Mouse (Mus musculus) kidney, embryonic 15.5 days (tissue): ENCODE measurements around the gene Csk. TPM values are rescaled to one million over a fixed set of nuclear protein-coding genes. Genes with fewer than 3 reads are reported as not detected.
A peak's percentile ranks its signal among the peaks of the same experiment; 100 is the strongest.

Experiments
- ATAC-seq: fragments of 200-750 bp; cut with Nextera tagmentation; replicated peaks from 2 replicates; pipeline ENCODE4 v1.8.0; 2017; ENCODE audit warnings: moderate TSS enrichment; ENCODE audit not compliant: low FRiP score
- H3K27ac ChIP-seq: fragments of 300-500 bp; sonication (generic); 2 replicates; pipeline ENCODE4 v1.5.1; 2015; ENCODE audit warnings: mild to moderate bottlenecking, inconsistent platforms
- H3K27me3 ChIP-seq: fragments of 300-500 bp; sonication (generic); 2 replicates; pipeline ENCODE4 v1.6.1; 2015; ENCODE audit warnings: inconsistent platforms
- H3K36me3 ChIP-seq: fragments of 300-500 bp; sonication (generic); 2 replicates; pipeline ENCODE4 v1.6.1; 2015; ENCODE audit warnings: inconsistent platforms
- H3K4me1 ChIP-seq: fragments of 300-500 bp; sonication (generic); 2 replicates; pipeline ENCODE4 v1.6.1; 2015; ENCODE audit warnings: inconsistent platforms
- H3K4me2 ChIP-seq: fragments of 300-500 bp; sonication (generic); 2 replicates; pipeline ENCODE4 v1.6.1; 2015; ENCODE audit warnings: moderate library complexity, mild to moderate bottlenecking, inconsistent platforms
- H3K4me3 ChIP-seq: fragments of 300-500 bp; sonication (generic); replicated peaks from 2 replicates; pipeline ENCODE4 v1.5.1; 2015; ENCODE audit warnings: mild to moderate bottlenecking, inconsistent platforms
- H3K9ac ChIP-seq: fragments of 300-500 bp; sonication (generic); 2 replicates; pipeline ENCODE4 v1.6.1; 2015; ENCODE audit warnings: mild to moderate bottlenecking, inconsistent platforms
- H3K9me3 ChIP-seq: fragments of 300-500 bp; sonication (generic); replicated peaks from 2 replicates; pipeline ENCODE4 v1.6.1; 2016; ENCODE audit warnings: inconsistent platforms
- WGBS: fragments of 180-500 bp; shearing (Covaris S2); methylation state at CpG from one replicate; pipeline ENCODE4 v1.1.7; 2015; ENCODE audit warnings: mixed read lengths; 5-methylcytosine and 5-hydroxymethylcytosine counted together
- polyA plus RNA-seq: library from polyadenylated mRNA; unstranded; fragments of >200 nt; fragmentation: Nextera tagmentation; extraction: Ambion mirVana; gene quantifications from 2 replicates; pipeline ENCODE4 v1.2.1, GENCODE M21; 2015

Csk gene
- polyA plus RNA-seq, 1 experiment from 2014 or later, result 27.2 TPM

DNA sequence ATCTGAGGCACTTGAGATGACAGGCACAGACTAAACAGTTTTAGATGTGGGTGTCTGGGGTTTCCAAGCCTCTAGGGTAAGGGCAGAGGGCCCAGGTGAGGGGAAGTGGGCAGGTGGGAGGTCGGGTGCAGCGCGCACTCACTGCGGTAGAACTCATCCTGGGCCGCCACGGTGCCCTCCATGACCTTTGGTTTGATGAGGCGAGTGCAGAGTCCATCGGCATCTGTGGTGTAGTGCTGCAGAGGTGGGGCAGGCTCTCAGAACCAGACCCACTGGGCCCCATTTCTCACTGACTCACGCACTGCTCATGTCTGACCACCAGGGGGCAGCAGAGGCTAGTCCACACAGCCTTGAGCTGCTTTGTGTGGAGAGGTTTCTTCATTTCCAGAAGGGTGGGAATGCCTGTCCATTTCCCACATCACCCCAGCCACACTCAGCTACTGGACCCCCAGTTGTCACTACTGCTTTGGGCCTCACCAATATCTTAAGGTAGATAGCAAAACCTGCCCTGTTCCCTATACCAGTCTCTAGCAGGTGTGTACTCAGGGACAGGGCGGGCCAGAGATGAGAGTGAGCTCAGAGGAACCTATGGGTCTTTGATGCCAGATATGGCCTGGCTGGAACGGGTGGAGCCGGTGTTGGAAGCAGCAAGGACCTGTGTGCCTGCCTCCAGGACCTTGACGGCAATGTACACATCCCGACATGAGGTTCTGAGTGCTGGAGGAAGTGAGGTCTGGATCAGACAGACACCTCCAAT, 24.1 kb downstream of the Csk start:
- Histone ChIP-seq H3K4me3 (no peak overlapping the region), H3K27me3 (no peaks in the 10 kb centered on the region), H3K9me3 (no peaks in the 10 kb centered on the region), H3K4me1 (0 out of 2 replicates have a peak, but pooled peaks cover 3% of the 10 kb centered on the region), H3K36me3 (peaks cover 73% of the 10 kb centered on the region), H3K27ac (no peak overlapping the region), H3K9ac (no peak overlapping the region), H3K4me2 (no peak overlapping the region)
- 65% methylated on average over 14 of the region's 14 CpGs for WGBS
- ATAC-seq, result peak; percentile 61

DNA sequence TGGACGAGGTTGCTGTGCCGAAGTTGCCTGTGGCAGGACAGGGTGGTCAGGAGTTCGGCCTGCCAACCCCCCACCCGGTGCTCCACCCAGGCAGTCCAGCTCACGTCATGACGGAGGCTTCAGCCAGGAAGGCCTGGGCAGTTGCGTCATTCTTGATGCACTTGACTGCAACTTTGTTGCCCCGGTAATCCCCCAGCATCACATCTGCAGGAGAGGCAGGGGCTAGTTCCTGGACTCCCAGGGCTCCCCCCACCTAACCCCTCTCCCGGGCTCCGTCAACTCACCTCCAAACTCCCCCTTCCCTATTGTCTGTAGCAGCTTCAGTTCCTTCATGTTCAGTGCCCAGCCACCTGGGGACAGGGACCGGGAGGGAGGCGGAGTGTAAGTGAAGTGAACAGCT, 24.7 kb downstream of the Csk start:
- Histone ChIP-seq H3K9me3 (no peaks in the 10 kb centered on the region), H3K27me3 (no peaks in the 10 kb centered on the region), H3K27ac (no peak overlapping the region), H3K4me1 (0 out of 2 replicates have a peak, but pooled peaks cover 3% of the 10 kb centered on the region), H3K9ac (no peak overlapping the region), H3K4me3 (no peak overlapping the region), H3K36me3 (peaks cover 77% of the 10 kb centered on the region), H3K4me2 (no peak overlapping the region)
- no peak for ATAC-seq
- 91% methylated on average over 12 of the region's 12 CpGs for WGBS

DNA sequence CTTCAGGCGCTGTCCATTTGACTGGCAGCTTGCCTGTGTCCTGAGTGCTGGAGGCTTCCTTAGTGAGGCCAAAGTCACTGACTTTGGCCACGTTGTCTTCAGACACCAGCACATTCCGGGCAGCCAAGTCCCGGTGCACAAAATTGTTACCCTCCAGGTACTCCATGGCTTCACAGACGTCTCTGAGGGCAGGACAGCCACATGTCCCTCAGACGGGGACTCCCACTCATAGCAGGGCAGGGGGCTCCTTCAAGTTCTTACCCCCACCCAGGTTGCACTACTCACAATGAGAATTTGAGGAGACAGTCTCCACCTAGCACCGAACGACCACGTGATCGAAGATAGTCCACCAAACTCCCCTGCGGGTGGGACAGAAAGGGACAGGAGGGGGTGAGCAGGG, 25.5 kb downstream of the Csk start:
- no peaks in the 10 kb centered on the region for H3K4me1 ChIP-seq
- H3K4me3 ChIP-seq, result no peak overlapping the region
- peaks cover 77% of the 10 kb centered on the region for H3K36me3 ChIP-seq
- 91% methylated on average over 11 of the region's 11 CpGs for WGBS
- no peak overlapping the region for H3K4me2 ChIP-seq
- H3K27ac ChIP-seq, result no peak overlapping the region
- ATAC-seq, result no peak
- no peak overlapping the region for H3K9ac ChIP-seq
- H3K9me3 ChIP-seq, result no peaks in the 10 kb centered on the region
- no peaks in the 10 kb centered on the region for H3K27me3 ChIP-seq

DNA sequence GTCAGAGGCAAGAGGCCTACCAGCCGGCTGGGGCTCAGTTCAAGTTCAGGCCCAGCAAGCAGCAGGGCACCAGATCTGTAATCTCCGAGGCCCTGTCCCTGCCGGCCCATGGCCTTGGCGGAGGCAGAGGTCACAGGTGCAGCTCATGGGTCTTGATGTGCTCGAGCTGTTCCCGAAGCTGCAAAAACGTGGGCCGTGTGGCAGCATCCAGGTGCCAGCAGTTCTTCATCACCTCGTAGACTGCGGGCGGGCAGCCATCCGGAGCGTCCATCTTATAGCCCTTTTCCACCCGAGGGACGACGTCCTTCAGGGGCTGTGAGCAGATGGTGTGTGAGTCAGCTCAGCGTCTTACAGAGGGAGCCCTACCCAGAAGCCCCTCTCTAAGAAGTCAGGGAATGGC, 26.2 kb downstream of the Csk start:
- no peaks in the 10 kb centered on the region for H3K9me3 ChIP-seq
- no peak overlapping the region for H3K9ac ChIP-seq
- no peaks in the 10 kb centered on the region for H3K27me3 ChIP-seq
- peaks cover 77% of the 10 kb centered on the region for H3K36me3 ChIP-seq
- no peak for ATAC-seq
- H3K4me3 ChIP-seq, result no peak overlapping the region
- no peak overlapping the region for H3K27ac ChIP-seq
- no peaks in the 10 kb centered on the region for H3K4me1 ChIP-seq
- no peak overlapping the region for H3K4me2 ChIP-seq
- 83% methylated on average over 17 of the region's 17 CpGs for WGBS

DNA sequence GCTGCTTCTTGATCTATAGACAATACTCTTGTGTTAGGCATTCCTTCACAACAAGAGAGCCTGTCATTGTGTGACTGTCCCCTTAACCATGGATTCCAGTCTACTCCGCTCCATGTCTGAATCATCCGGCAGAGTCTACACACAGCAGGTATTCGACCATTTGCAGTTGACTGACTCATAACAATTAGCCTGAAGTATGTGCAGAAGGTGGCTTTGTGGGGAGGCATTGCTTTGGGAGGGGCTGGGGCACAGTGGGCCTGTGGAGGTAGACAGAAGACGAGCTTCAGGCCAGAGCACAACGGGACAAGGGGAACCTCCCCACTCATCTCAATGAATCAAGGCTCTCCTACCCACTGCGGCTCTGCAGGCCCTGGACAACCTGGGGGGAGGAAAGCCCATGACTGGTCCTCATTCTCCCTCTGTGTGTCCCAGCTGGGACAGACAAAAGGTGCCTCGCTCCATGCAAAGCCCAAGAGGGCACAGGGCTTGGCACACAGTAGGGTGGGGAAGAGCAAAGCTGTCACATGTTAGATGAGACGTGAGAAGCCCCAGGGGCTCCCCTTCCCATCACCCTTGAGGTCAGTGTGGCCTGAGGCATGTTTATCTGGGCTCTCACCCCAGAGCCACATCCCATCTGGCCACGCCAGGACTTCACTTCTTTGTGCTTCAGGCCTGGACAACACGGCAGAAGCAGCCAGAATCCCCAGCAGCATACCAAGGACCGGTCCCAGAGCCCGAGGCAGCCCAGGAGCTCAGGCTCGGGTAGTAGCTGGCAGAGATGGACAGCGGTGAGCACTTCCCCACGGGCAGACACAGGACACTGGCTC, 27.5 kb downstream of the Csk start:
- Histone ChIP-seq H3K9me3 (no peaks in the 10 kb centered on the region), H3K4me3 (no peak overlapping the region), H3K27me3 (no peaks in the 10 kb centered on the region), H3K9ac (no peak overlapping the region), H3K27ac (no peak overlapping the region), H3K36me3 (peaks cover 67% of the 10 kb centered on the region), H3K4me1 (no peaks in the 10 kb centered on the region), H3K4me2 (no peak overlapping the region)
- ATAC-seq, result no peak
- 82% methylated on average over 15 of the region's 15 CpGs for WGBS

DNA sequence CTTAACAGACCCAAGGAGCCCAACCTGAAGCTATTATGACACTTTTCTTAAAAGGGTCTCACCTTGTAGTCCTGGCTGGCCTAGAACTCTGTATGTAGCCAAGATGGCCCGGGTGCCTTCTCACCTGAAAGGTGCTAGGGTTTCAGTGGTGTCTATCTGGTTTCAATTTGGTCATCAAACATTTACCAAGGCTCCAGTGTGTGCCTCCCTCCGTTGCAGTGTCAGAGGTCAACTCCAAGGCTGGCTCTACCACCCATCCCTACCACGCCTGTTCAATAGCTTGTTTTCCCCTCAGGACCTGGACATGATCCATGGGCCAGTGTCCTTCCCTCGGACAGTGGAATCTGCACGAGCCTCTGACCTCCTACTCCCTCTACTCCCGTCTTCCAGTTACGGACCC, 29.1 kb downstream of the Csk start:
- WGBS, result 79% methylated on average over 7 of the region's 7 CpGs
- Histone ChIP-seq H3K27ac (no peak overlapping the region), H3K4me3 (no peak overlapping the region), H3K36me3 (peaks cover 52% of the 10 kb centered on the region), H3K9ac (no peak overlapping the region), H3K4me2 (no peak overlapping the region), H3K27me3 (no peaks in the 10 kb centered on the region), H3K4me1 (no peaks in the 10 kb centered on the region), H3K9me3 (no peaks in the 10 kb centered on the region)
- ATAC-seq, result no peak

DNA sequence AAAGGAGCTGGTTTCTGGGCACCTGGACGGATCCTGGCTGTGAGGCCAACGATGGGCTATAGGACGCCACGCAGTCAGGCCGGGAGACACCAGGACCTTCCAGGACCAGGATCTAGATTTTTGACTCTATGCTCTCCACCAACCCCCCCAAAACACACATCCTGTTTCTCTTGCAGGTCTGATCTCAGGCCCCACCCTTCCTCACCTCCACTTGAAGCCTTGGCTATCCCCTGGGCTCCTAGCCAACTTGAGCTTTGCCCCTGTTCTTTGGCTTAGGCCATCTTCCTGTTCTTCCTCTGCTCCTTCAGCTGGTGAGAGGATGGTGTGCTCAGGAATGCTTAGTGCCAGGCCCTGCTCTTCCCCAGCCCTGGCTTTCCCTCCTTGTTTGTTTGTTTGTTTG, 32.8 kb downstream of the Csk start, which contains the start of gene Lman1l:
Lman1l (minus strand) TSS at position 101 of the 400 bp plus-strand sequence.
- no peak within 1 kb of the TSS for H3K4me2 ChIP-seq
- H3K36me3 ChIP-seq, result peaks cover 16% of the 10 kb centered on the region
- H3K9me3 ChIP-seq, result no peaks in the 10 kb centered on the region
- no peak within 1 kb of the TSS for H3K9ac ChIP-seq
- no peaks in the 10 kb centered on the region for H3K4me1 ChIP-seq
- no peak within 1 kb of the TSS for H3K27ac ChIP-seq
- WGBS, result 92% methylated on average over 5 of the region's 5 CpGs
- ATAC-seq, result no peak
- H3K4me3 ChIP-seq, result no peak within 1 kb of the TSS
- H3K27me3 ChIP-seq, result no peaks in the 10 kb centered on the region

DNA sequence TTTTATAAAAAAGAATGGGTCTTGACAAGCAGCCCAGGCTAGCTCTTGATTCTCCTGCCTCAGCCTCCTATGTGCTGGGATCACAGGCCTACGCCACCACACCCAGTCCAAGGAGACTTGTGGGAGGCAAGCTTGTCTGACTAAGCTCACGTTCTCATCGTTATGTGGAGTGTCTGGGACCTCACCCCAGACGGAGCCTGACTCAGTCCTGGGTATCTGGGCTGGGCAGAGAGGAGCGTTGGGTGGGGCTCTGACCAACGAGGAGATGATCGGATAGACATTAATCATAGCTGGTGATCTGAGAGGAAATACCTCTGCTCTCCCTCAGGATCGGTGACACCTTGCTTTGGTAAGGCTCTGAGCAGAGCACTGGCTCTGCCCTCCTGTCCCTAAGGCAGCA, 34.6 kb downstream of the Csk start:
- Histone ChIP-seq H3K9ac (no peak overlapping the region), H3K4me2 (no peak overlapping the region), H3K36me3 (no peaks in the 10 kb centered on the region), H3K27ac (no peak overlapping the region), H3K27me3 (no peaks in the 10 kb centered on the region), H3K9me3 (no peaks in the 10 kb centered on the region), H3K4me3 (no peak overlapping the region), H3K4me1 (no peaks in the 10 kb centered on the region)
- WGBS, result 65% methylated on average over 8 of the region's 8 CpGs
- no peak for ATAC-seq

DNA sequence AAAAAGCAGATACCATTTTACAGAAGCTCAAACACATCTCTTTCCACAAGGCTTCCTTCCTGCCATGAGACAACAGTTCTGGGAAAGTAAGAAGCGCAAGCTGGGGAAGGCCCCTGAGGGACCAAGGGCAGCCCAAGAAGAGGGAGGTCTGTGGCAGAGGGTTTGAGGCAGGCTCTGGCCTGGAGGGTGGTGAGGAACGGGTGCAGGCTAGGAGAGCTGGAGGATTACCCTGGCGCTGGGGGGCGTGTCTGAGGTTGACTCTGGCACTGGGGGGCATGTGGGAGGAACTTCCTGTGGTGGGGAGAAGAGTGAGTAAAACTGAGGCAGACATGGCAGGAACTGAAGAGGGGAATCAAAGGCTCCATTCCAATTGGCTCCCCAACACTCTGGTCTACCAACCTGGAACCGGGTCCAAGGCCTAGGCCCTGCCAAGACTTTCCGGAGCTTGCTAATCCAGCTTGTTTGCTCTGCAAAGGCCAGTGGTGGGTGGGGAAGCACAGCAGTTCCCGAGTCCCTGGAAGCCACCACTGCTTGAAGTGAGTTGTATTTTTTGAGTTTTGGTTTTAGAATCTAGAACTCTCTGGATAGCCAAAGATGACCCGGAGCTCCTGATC, 35.8 kb downstream of the Csk start:
- no peaks in the 10 kb centered on the region for H3K9me3 ChIP-seq
- no peak overlapping the region for H3K9ac ChIP-seq
- ATAC-seq, result no peak
- no peak overlapping the region for H3K4me2 ChIP-seq
- no peaks in the 10 kb centered on the region for H3K4me1 ChIP-seq
- WGBS, result 79% methylated on average over 8 of the region's 8 CpGs
- no peak overlapping the region for H3K27ac ChIP-seq
- H3K36me3 ChIP-seq, result no peaks in the 10 kb centered on the region
- H3K4me3 ChIP-seq, result no peak overlapping the region
- H3K27me3 ChIP-seq, result no peaks in the 10 kb centered on the region

DNA sequence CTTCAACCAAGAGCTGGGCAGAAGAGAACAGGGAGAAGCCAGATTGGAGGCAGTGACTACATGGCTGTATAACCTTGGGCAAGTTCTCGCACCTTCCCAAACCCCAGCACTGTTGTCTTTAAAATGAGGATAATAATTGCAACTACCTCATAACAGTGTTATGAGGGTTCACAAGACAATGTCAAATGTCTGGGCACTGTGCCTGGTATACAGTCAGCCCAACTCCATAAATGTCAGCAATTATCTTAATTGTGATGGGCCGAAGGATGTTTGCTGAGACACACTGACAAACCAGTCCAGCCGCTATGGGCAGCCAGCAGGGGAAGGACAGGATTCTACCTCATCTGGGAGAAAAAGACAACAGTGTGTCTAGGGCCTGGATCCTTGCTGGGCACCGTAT, 38.6 kb downstream of the Csk start:
- H3K9ac ChIP-seq, result no peak overlapping the region
- H3K4me3 ChIP-seq, result no peak overlapping the region
- H3K4me1 ChIP-seq, result no peaks in the 10 kb centered on the region
- H3K27ac ChIP-seq, result no peak overlapping the region
- no peaks in the 10 kb centered on the region for H3K27me3 ChIP-seq
- H3K9me3 ChIP-seq, result no peaks in the 10 kb centered on the region
- no peak for ATAC-seq
- 82% methylated on average over 4 of the region's 4 CpGs for WGBS
- H3K36me3 ChIP-seq, result no peaks in the 10 kb centered on the region
- no peak overlapping the region for H3K4me2 ChIP-seq

DNA sequence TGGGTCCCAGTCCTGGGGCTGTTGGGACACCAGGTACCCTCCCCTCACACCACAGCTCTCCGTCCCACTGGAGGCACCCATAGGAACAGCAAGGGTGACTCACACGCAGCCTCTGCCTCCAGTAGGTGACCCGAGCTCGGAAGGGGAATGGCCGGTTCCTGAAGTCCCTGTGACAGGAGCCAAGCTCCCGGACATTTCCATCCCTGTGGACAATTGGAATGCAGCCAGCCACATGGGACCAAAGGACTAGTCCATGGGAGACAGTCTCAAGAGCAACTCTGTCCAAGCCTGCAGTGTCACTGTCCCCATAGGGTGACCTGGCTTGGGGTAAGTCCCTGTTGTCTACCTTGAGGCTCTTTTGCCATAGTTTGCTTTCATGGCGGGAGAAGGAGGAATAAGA, 39.5 kb downstream of the Csk start:
- H3K4me3 ChIP-seq, result no peak overlapping the region
- no peaks in the 10 kb centered on the region for H3K4me1 ChIP-seq
- H3K9ac ChIP-seq, result no peak overlapping the region
- no peaks in the 10 kb centered on the region for H3K36me3 ChIP-seq
- H3K27me3 ChIP-seq, result no peaks in the 10 kb centered on the region
- no peak for ATAC-seq
- no peak overlapping the region for H3K27ac ChIP-seq
- WGBS, result 72% methylated on average over 7 of the region's 7 CpGs
- H3K9me3 ChIP-seq, result no peaks in the 10 kb centered on the region
- H3K4me2 ChIP-seq, result no peak overlapping the region

DNA sequence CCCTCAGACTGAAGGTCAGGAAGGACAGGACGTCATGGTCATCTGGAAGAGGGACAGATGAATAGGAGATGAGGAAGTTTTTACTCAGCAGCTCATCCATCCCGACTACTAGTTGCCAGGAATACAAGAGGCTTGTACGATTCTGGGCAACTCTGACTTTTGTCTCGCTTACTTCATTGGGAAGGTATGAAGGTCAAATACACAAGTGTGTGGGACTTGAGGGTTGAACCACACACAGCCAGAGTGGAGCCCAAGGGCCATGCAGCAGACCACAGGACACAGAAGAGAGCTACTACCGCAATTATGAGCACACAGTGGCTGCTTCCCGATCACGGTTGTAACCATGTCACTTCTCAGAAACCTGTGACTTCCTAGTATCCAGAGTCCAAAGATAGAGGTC, 40.8 kb downstream of the Csk start:
- no peaks in the 10 kb centered on the region for H3K9me3 ChIP-seq
- no peak overlapping the region for H3K9ac ChIP-seq
- no peak overlapping the region for H3K27ac ChIP-seq
- H3K4me3 ChIP-seq, result no peak overlapping the region
- no peak overlapping the region for H3K4me2 ChIP-seq
- ATAC-seq, result no peak
- 77% methylated on average over 7 of the region's 7 CpGs for WGBS
- H3K36me3 ChIP-seq, result no peaks in the 10 kb centered on the region
- no peaks in the 10 kb centered on the region for H3K4me1 ChIP-seq
- H3K27me3 ChIP-seq, result no peaks in the 10 kb centered on the region; the same call in 1 of the 2 replicates
